ENCODE assay signal across 18 mouse cellular contexts in the genomic region with DNA sequence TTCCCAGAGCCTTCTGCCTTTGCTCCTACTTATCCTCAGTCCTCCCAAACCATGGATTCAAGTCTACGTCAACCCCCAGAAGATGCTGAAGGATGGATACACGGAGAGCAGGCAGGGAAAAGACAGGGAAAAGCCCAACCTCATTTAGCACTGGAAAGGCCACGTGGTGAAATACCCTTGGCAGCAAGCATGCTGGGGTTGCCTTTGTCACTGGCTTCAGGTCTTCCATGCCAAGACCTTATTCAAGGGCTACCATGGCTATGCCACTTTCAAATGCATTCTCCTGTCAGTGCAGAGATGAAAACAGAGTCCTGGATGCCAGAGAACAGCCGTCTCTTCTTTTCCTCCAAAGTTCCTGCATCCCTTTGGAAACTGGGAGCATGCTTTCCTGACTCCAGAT.
"Had no signal": no experiment of that assay in that cellular context is flagged by ENCODE, and none has a peak within 500 bp of the region (broad histone marks: within the 10 kb centered on the region; RNA-seq: fewer than 3 reads in every experiment).

No protein-coding gene starts in this region.

- H3K9me3 ChIP-seq: midbrain, embryonic 10.5 days; midbrain, embryonic 12.5 days; midbrain, embryonic 15.5 days; neural tube, embryonic 13.5 days; neural tube, embryonic 15.5 days had no signal

- H3K27ac ChIP-seq: midbrain, embryonic 10.5 days; midbrain, embryonic 12.5 days; midbrain, embryonic 15.5 days; neural tube, embryonic 13.5 days; neural tube, embryonic 15.5 days had no signal

- H3K9ac ChIP-seq: lung, embryonic 14.5 days; midbrain, embryonic 12.5 days; midbrain, embryonic 15.5 days; neural tube, embryonic 13.5 days; neural tube, embryonic 15.5 days had no signal

- H3K27me3 ChIP-seq: midbrain, embryonic 12.5 days; midbrain, embryonic 15.5 days; neural tube, embryonic 13.5 days; neural tube, embryonic 15.5 days had no signal

- H3K36me3 ChIP-seq: midbrain, embryonic 10.5 days; midbrain, embryonic 12.5 days; midbrain, embryonic 15.5 days; neural tube, embryonic 13.5 days; neural tube, embryonic 15.5 days had no signal

- H3K4me2 ChIP-seq: lung, embryonic 14.5 days; midbrain, embryonic 12.5 days; midbrain, embryonic 15.5 days; neural tube, embryonic 13.5 days; neural tube, embryonic 15.5 days had no signal

- H3K4me3 ChIP-seq: midbrain, embryonic 10.5 days; midbrain, embryonic 12.5 days; midbrain, embryonic 15.5 days; myocyte; neural tube, embryonic 13.5 days; neural tube, embryonic 15.5 days had no signal

- H3K4me1 ChIP-seq: midbrain, embryonic 12.5 days; midbrain, embryonic 15.5 days; neural tube, embryonic 13.5 days; neural tube, embryonic 15.5 days had no signal

- ATAC-seq: midbrain, embryonic 15.5 days had no signal

- DNase-seq: lung, adult 18-20 months; lung, embryonic 14.5 days; lung, postnatal 10 days; lung, postnatal 4 days; retina, postnatal 1 day; right cerebral cortex, adult 18-20 months; right cerebral cortex, postnatal 25 days; right cerebral cortex, postnatal 4 days; spleen, adult 18-20 months; thymus, adult 18-20 months; thymus, postnatal 14 days; thymus, postnatal 36 days had no signal
